Comparison of ENCODE assay signal across 8 mouse cellular contexts in genomic region chr3:144569401-144569971, GRCm38 (mm10). TPM values are rescaled to one million over a fixed set of nuclear protein-coding genes. Genes with fewer than 3 reads are reported as not detected.
DNase-seq lines count a peak whose midpoint lies in the region; ATAC-seq and TF ChIP-seq lines count a peak whose summit lies in the region.

No protein-coding gene starts in this region.

- peak overlapping the region; percentile 92 for H3K9ac ChIP-seq in ES-E14 (ENCODE audit: insufficient read depth, low read depth, low read length, poor library complexity, severe bottlenecking)
- peak overlapping the region; percentile 89 for H3K9ac ChIP-seq in embryonic facial prominence, embryonic 14.5 days (ENCODE audit: low read depth, low read length)
- H3K9ac ChIP-seq in stomach, embryonic 14.5 days (replicated peaks; ENCODE audit: low read depth, low read length), result peak overlapping the region; percentile 67

- H3K4me1 ChIP-seq in ES-E14 (ENCODE audit: control insufficient read depth in 2 of 2, insufficient read depth in 2 of 2, low read length in 2 of 2, poor library complexity in 1 of 2), result peaks cover 3 to 7% of the 10 kb centered on the region in 2 experiments; a peak in 2 of 4 replicates
- peaks cover 18% of the 10 kb centered on the region for H3K4me1 ChIP-seq in embryonic facial prominence, embryonic 14.5 days (ENCODE audit: control insufficient read depth, insufficient read depth, low read length)
- H3K4me1 ChIP-seq in limb, embryonic 10.5 days, result peaks cover 27% of the 10 kb centered on the region
- H3K4me1 ChIP-seq in megakaryocyte, embryonic 14.5 days, result peaks cover 54% of the 10 kb centered on the region
- peaks cover 16% of the 10 kb centered on the region; the same call in 1 of the 2 replicates for H3K4me1 ChIP-seq in stomach, embryonic 14.5 days (ENCODE audit: control insufficient read depth, insufficient read depth, low read length)

- no peaks in the 10 kb centered on the region for H3K27me3 ChIP-seq in embryonic facial prominence, embryonic 14.5 days (replicated peaks; ENCODE audit: control insufficient read depth, insufficient read depth, low read length)
- H3K27me3 ChIP-seq in limb, embryonic 10.5 days (ENCODE audit: low read depth, poor library complexity, severe bottlenecking), result no peaks in the 10 kb centered on the region
- no peaks in the 10 kb centered on the region for H3K27me3 ChIP-seq in megakaryocyte, embryonic 14.5 days (replicated peaks)
- no peaks in the 10 kb centered on the region for H3K27me3 ChIP-seq in stomach, embryonic 14.5 days (ENCODE audit: control insufficient read depth, insufficient read depth, low read length)

- no peaks in the 10 kb centered on the region for H3K9me3 ChIP-seq in ES-E14 (ENCODE audit: control insufficient read depth, insufficient read depth, low read depth, low read length)
- H3K9me3 ChIP-seq in embryonic facial prominence, embryonic 14.5 days (ENCODE audit: control insufficient read depth, low read length), result no peaks in the 10 kb centered on the region
- H3K9me3 ChIP-seq in limb, embryonic 10.5 days (replicated peaks), result no peaks in the 10 kb centered on the region
- H3K9me3 ChIP-seq in megakaryocyte, embryonic 14.5 days, result no peaks in the 10 kb centered on the region
- no peaks in the 10 kb centered on the region for H3K9me3 ChIP-seq in stomach, embryonic 14.5 days (ENCODE audit: control insufficient read depth, low read depth, low read length)

- H3K27ac ChIP-seq in ES-E14 (ENCODE audit: insufficient read depth, low read depth, low read length, poor library complexity, severe bottlenecking), result no peak overlapping the region
- peak overlapping the region; percentile 84 for H3K27ac ChIP-seq in embryonic facial prominence, embryonic 14.5 days (replicated peaks; ENCODE audit: low read depth, low read length)
- peak overlapping the region; percentile 97 for H3K27ac ChIP-seq in limb, embryonic 10.5 days
- peak overlapping the region; percentile 58 for H3K27ac ChIP-seq in stomach, embryonic 14.5 days (ENCODE audit: low read length)

- peak; percentile 10 for ATAC-seq in embryonic facial prominence, embryonic 14.5 days (ENCODE audit: low read depth)
- ATAC-seq in stomach, embryonic 14.5 days (ENCODE audit: insufficient number of reproducible peaks, insufficient read depth, low FRiP score, low read depth), result no peak

- 0% methylated on average over 27 of the region's 47 CpGs for WGBS in embryonic facial prominence, embryonic 14.5 days
- WGBS in limb, embryonic 10.5 days, result under 1% methylated on average over 47 of the region's 47 CpGs
- WGBS in stomach, embryonic 14.5 days, result 0% methylated on average over 36 of the region's 47 CpGs

- in situ Hi-C loops in ES-E14 (cut with MboI; ENCODE audit: low sequenced_read_pairs in 2 of 2, unreplicated experiment in 2 of 2), result no loop called here

- peak overlapping the region; percentile 92 to 95 for H3K4me3 ChIP-seq in ES-E14 (ENCODE audit: insufficient read depth in 1 of 2, low read depth in 1 of 2, low read length in 2 of 2, poor library complexity in 1 of 2, severe bottlenecking in 1 of 2)
- H3K4me3 ChIP-seq in embryonic facial prominence, embryonic 14.5 days (ENCODE audit: low read depth, low read length), result peak overlapping the region; percentile 88
- peak overlapping the region; percentile 79 for H3K4me3 ChIP-seq in limb, embryonic 10.5 days
- peak overlapping the region; percentile 98 for H3K4me3 ChIP-seq in megakaryocyte, embryonic 14.5 days (replicated peaks)
- peak overlapping the region; percentile 91 for H3K4me3 ChIP-seq in stomach, embryonic 14.5 days (ENCODE audit: low read depth, low read length)

- H3K4me2 ChIP-seq in embryonic facial prominence, embryonic 14.5 days (ENCODE audit: low read depth, low read length), result peak overlapping the region; percentile 95
- H3K4me2 ChIP-seq in stomach, embryonic 14.5 days (replicated peaks; ENCODE audit: low read depth, low read length), result peak overlapping the region; percentile 85

- DNase-seq in kidney, adult 8-10 months, result peak; percentile 28 to 29
- DNase-seq in kidney, postnatal 14 days, result no peak
- no peak for DNase-seq in ES-E14 (ENCODE audit: low read depth, low spot score)
- DNase-seq in embryonic facial prominence, embryonic 14.5 days (ENCODE audit: low spot score), result peak; percentile 36
- DNase-seq in heart, postnatal 4 days, result peak; percentile 52
- DNase-seq in limb, embryonic 10.5 days (ENCODE audit: low spot score), result peak; percentile 76

- H3K36me3 ChIP-seq in ES-E14 (ENCODE audit: control insufficient read depth, insufficient read depth, low read length, poor library complexity, severe bottlenecking), result peaks cover 4% of the 10 kb centered on the region
- peaks cover 16% of the 10 kb centered on the region; the same call in 1 of the 2 replicates for H3K36me3 ChIP-seq in embryonic facial prominence, embryonic 14.5 days (ENCODE audit: control insufficient read depth, insufficient read depth, low read length)
- peaks cover 25% of the 10 kb centered on the region for H3K36me3 ChIP-seq in limb, embryonic 10.5 days
- H3K36me3 ChIP-seq in megakaryocyte, embryonic 14.5 days (replicated peaks; ENCODE audit: low read length), result peaks cover 23% of the 10 kb centered on the region
- H3K36me3 ChIP-seq in stomach, embryonic 14.5 days (ENCODE audit: control insufficient read depth, insufficient read depth, low read length), result peaks cover 3% of the 10 kb centered on the region; the same call in 1 of the 2 replicates

TF ChIP-seq in ES-E14, 5 proteins besides CTCF, POLR2A, EP300 and RAD21:
- TF ChIP-seq MAFK (IDR thresholded peaks at IDR 0.05; ENCODE audit: insufficient read depth, low read depth, low read length) (no peak), ZC3H11A (IDR thresholded peaks at IDR 0.05; ENCODE audit: borderline replicate concordance, low read depth, low read length) (no peak), ZNF384 (IDR thresholded peaks at IDR 0.05; ENCODE audit: low read depth, low read length) (no peak), HCFC1 (IDR thresholded peaks at IDR 0.05; ENCODE audit: borderline replicate concordance, insufficient read depth, low read length) (no peak), CHD2 (IDR thresholded peaks at IDR 0.05; ENCODE audit: low read depth, low read length) (no peak)
TF ChIP-seq in ES-E14: peak in this region for 0.

RNA-seq across cellular contexts. Expression of gene Hs2st1, which starts 0.5 kb away (rescaled TPM):
- total RNA-seq in ES-E14 (2012; rRNA removed), result 29.2 and 29.9 TPM in 2 replicates
- 13.7 and 14.4 TPM in 2 replicates for polyA plus RNA-seq in embryonic facial prominence, embryonic 14.5 days (2014; fragmentation: Nextera tagmentation; extraction: Ambion mirVana)
- 10 to 100 TPM; 20.8 to 23.2 TPM for total RNA-seq in heart, postnatal 4 days (2021)
- polyA plus RNA-seq in limb, embryonic 10.5 days (2016; fragmentation: Nextera tagmentation; extraction: Ambion mirVana), result 11.4 and 13.0 TPM in 2 replicates
- 1.5 and 3.8 TPM in 2 replicates for polyA plus RNA-seq in megakaryocyte, embryonic 14.5 days (2012; ENCODE audit: insufficient read depth, low replicate concordance)
- polyA plus RNA-seq in stomach, embryonic 14.5 days (2014; fragmentation: Nextera tagmentation; extraction: Ambion mirVana), result 18.4 and 19.9 TPM in 2 replicates

RNA-seq across cellular contexts. Expression of gene Selenof, which starts 0.6 kb away (rescaled TPM):
- total RNA-seq in ES-E14 (2012; rRNA removed), result 513 and 583 TPM in 2 replicates
- polyA plus RNA-seq in embryonic facial prominence, embryonic 14.5 days (2014; fragmentation: Nextera tagmentation; extraction: Ambion mirVana), result 552 and 561 TPM in 2 replicates
- 100 to 1,000 TPM; 224 to 252 TPM for total RNA-seq in heart, postnatal 4 days (2021)
- polyA plus RNA-seq in limb, embryonic 10.5 days (2016; fragmentation: Nextera tagmentation; extraction: Ambion mirVana), result 461 and 480 TPM in 2 replicates
- polyA plus RNA-seq in megakaryocyte, embryonic 14.5 days (2012; ENCODE audit: insufficient read depth, low replicate concordance), result 4.8 and 35.5 TPM in 2 replicates
- polyA plus RNA-seq in stomach, embryonic 14.5 days (2014; fragmentation: Nextera tagmentation; extraction: Ambion mirVana), result 482 and 488 TPM in 2 replicates

Comparison
In these comparisons a context has a peak if more than half of its experiments do, and no peak if none do; other contexts are left out.
1. DNase-seq: peak in kidney, adult 8-10 months (2 of 2), embryonic facial prominence, embryonic 14.5 days (single experiment), heart, postnatal 4 days (single experiment) and limb, embryonic 10.5 days (single experiment); none in kidney, postnatal 14 days (single experiment) and ES-E14 (single experiment).
2. RNA of gene Selenof, which starts 0.6 kb away (polyA plus RNA-seq): 552 to 561 TPM in embryonic facial prominence, embryonic 14.5 days, 482 to 488 TPM in stomach, embryonic 14.5 days and 461 to 480 TPM in limb, embryonic 10.5 days; 4.8 to 35.5 TPM in megakaryocyte, embryonic 14.5 days; every median in the first group is over 10 times any median in the second.
3. Peak in every context shown above with its lines, with median percentiles within 50 percentile points of each other: H3K4me3 ChIP-seq and H3K9ac ChIP-seq.